Mouse (Mus musculus) ES-E14 (cell line): ENCODE measurements at regions not wholly inside any gene's neighbourhood (a gene's known extent, or its start where the extent isn't known, plus 50 kb on each side); places are given as distances from the start of the nearest gene placed in this dataset.

Experiments
- DNase-seq: peaks from one replicate; pipeline ENCODE4 v3.0.0-alpha.2; 2013; ENCODE audit warnings: low read depth, low spot score
- H3K27ac ChIP-seq: 2 replicates; pipeline ENCODE4 v1.5.1; 2012; ENCODE audit warnings: low read depth, mild to moderate bottlenecking, low read length, moderate library complexity, mixed read lengths; ENCODE audit not compliant: poor library complexity, insufficient read depth, severe bottlenecking
- H3K36me3 ChIP-seq: 2 replicates; pipeline ENCODE4 v1.6.1; 2012; ENCODE audit warnings: mild to moderate bottlenecking, low read length, moderate library complexity, mixed read lengths; ENCODE audit not compliant: control insufficient read depth, poor library complexity, insufficient read depth, severe bottlenecking
- H3K4me1 ChIP-seq, 2 experiments: fragments of 150-350 bp in 1 of 2; sonication (generic) in 1 of 2; 2 replicates each; pipeline ENCODE4 v1.6.1; 2012; ENCODE audit warnings: low read length in 2 of 2, mild to moderate bottlenecking in 1 of 2, mixed read lengths in 1 of 2; ENCODE audit not compliant: control insufficient read depth in 2 of 2, insufficient read depth in 2 of 2, poor library complexity in 1 of 2
- H3K4me3 ChIP-seq, 2 experiments: fragments of 150-350 bp in 1 of 2; sonication (generic) in 1 of 2; 2 replicates each; pipeline ENCODE4 v1.5.1; 2012; ENCODE audit warnings: low read length in 2 of 2, low read depth in 1 of 2, mild to moderate bottlenecking in 1 of 2, mixed read lengths in 1 of 2; ENCODE audit not compliant: insufficient read depth in 1 of 2, poor library complexity in 1 of 2, severe bottlenecking in 1 of 2
- H3K9ac ChIP-seq: 2 replicates; pipeline ENCODE4 v1.6.1; 2012; ENCODE audit warnings: low read depth, mild to moderate bottlenecking, low read length, mixed read lengths; ENCODE audit not compliant: poor library complexity, insufficient read depth, severe bottlenecking
- H3K9me3 ChIP-seq: fragments of 150-350 bp; sonication (generic); 2 replicates; pipeline ENCODE4 v1.6.1; 2012; ENCODE audit warnings: low read depth, mild to moderate bottlenecking, low read length; ENCODE audit not compliant: control insufficient read depth, insufficient read depth
- CHD2 ChIP-seq: IDR thresholded peaks from 2 replicates; pipeline ENCODE4 v1.6.1; 2014; ENCODE audit warnings: mild to moderate bottlenecking, low read depth, low read length, inconsistent platforms
- HCFC1 ChIP-seq: IDR thresholded peaks from 2 replicates; pipeline ENCODE4 v1.6.1; 2012; ENCODE audit warnings: low read length, inconsistent platforms, borderline replicate concordance; ENCODE audit not compliant: insufficient read depth
- MAFK ChIP-seq: IDR thresholded peaks from 2 replicates; pipeline ENCODE4 v1.6.1; 2014; ENCODE audit warnings: mild to moderate bottlenecking, low read depth, low read length, inconsistent platforms; ENCODE audit not compliant: insufficient read depth
- ZC3H11A ChIP-seq: IDR thresholded peaks from 2 replicates; pipeline ENCODE4 v1.6.1; 2012; ENCODE audit warnings: low read depth, mild to moderate bottlenecking, inconsistent platforms, low read length, borderline replicate concordance
- ZNF384 ChIP-seq: IDR thresholded peaks from 2 replicates; pipeline ENCODE4 v1.6.1; 2012; ENCODE audit warnings: low read depth, low read length, inconsistent platforms
- in situ Hi-C, 2 experiments: fragments of 600-800 bp; cut with MboI; formaldehyde crosslinking; loops; one replicate each; pipeline ENCODE4 v1.15.1; 2025; ENCODE audit warnings: low sequenced_read_pairs in 2 of 2, inconsistent platforms in 1 of 2; ENCODE audit not compliant: unreplicated experiment in 2 of 2

DNA sequence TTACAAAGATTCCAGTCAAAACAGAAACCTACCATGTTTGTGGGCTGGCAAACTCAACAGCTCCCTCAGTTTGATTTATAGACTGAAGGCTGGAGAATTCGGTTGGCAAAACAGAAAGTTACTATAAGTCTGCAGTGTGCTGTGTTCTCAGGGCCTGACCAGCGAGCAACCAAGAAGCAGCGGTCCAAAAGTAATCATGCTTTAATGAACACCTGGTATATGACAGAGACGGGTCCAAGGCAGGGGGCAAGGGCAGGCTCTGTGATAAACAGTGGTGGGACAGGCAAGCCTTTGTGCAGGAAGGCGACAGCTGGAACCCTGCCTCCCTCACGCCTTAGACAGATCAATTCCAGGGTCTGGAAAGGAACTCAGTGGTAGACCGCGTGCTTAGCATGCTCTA is 161.9 kb downstream of the Utp6 start:
- H3K9me3 ChIP-seq = no peaks in the 10 kb centered on the region
- peaks cover 0 to 3% of the 10 kb centered on the region in 2 experiments; a peak in 1 of 4 replicates for H3K4me1 ChIP-seq
- H3K27ac ChIP-seq = no peak overlapping the region
- no peak overlapping the region for H3K4me3 ChIP-seq
- in situ Hi-C loops = no loop called here
- no peaks in the 10 kb centered on the region for H3K36me3 ChIP-seq
- no peak overlapping the region for H3K9ac ChIP-seq
- DNase-seq = no peak
- no peak for TF ChIP-seq MAFK
- no peak for TF ChIP-seq CHD2
- no peak for TF ChIP-seq ZNF384
- TF ChIP-seq HCFC1 = no peak
- TF ChIP-seq ZC3H11A = no peak

DNA sequence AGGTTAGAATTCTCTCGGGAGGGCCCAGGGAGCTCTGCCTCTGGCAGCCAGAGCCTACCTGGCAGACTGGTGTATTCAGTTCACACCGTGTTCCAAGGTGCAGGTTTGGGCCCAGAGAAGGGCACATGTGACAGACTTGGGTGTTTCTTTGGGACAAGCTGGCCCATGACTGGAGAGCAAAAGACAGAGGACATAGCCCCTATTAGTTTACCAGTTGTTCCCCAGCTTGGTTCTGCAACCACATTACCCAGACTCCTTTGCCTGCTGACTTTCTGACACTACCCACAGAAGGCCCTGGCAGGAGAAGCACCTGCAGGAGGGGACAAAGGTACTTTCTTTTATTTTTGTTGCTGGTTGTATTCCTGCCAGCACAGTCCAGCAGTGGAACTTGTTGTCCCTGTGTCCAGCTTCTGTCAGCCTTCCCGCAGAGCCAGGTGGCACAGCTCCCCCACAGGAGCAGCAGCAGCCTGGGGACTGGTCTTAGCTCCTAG is 173.9 kb downstream of the Utp6 start:
- H3K27ac ChIP-seq = no peak overlapping the region
- DNase-seq = no peak
- H3K4me3 ChIP-seq = no peak overlapping the region
- TF ChIP-seq MAFK (no peak), HCFC1 (no peak), CHD2 (no peak), ZC3H11A (no peak), ZNF384 (no peak)
- H3K36me3 ChIP-seq = no peaks in the 10 kb centered on the region
- no peak overlapping the region for H3K9ac ChIP-seq
- H3K4me1 ChIP-seq = peaks cover 0 to 4% of the 10 kb centered on the region in 2 experiments; a peak in 2 of 4 replicates
- in situ Hi-C loops = no loop called here
- no peaks in the 10 kb centered on the region for H3K9me3 ChIP-seq

DNA sequence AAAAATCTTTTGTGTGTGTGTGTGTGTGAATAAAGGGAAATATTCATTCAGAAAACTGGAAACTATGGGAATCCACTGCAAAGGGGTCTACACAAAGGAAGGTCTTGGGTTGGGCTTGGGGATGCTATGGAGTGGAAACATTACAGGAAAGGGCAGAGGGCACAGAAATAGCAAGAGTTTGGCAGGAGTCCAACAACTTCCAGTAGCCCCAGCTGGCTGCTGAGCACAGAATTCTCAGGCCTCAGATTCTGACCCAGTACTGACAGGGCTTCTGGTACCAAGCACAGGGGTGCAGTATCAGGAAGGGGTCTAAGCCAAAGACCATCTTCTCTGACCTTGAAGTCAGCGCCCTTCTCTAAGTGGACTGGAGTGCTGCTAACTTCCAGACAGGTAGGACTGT is 174.4 kb downstream of the Utp6 start:
- TF ChIP-seq MAFK = no peak
- no peak for TF ChIP-seq CHD2
- no peak for TF ChIP-seq ZC3H11A
- TF ChIP-seq HCFC1 = no peak
- no peak for TF ChIP-seq ZNF384
- H3K4me1 ChIP-seq = peaks cover 0 to 4% of the 10 kb centered on the region in 2 experiments; a peak in 2 of 4 replicates
- H3K27ac ChIP-seq = no peak overlapping the region
- no peak overlapping the region for H3K9ac ChIP-seq
- H3K9me3 ChIP-seq = no peaks in the 10 kb centered on the region
- in situ Hi-C loops = no loop called here
- DNase-seq = no peak
- H3K4me3 ChIP-seq = no peak overlapping the region
- H3K36me3 ChIP-seq = no peaks in the 10 kb centered on the region

DNA sequence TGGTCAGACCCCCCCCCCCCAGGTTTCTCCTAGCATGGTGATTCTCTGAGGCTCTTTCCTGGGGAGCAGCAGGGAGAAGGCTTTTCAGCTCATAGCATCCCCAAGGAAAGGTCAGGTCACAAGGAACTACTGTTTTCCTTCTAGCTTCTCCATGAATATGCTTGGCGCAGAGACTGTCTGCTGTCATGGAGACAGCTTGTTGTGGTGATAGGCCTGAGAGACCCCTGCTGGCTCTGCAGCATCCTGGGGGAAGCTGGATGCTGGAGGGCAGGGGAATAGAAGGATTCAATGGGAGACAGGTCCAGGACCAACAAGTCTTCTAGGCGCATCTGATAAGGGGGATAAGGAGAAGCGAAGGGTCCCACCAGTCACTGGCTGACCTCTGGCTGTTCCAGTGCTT is 178.1 kb downstream of the Utp6 start:
- TF ChIP-seq MAFK = no peak
- TF ChIP-seq ZNF384 = no peak
- in situ Hi-C loops = no loop called here
- H3K9ac ChIP-seq = no peak overlapping the region

DNA sequence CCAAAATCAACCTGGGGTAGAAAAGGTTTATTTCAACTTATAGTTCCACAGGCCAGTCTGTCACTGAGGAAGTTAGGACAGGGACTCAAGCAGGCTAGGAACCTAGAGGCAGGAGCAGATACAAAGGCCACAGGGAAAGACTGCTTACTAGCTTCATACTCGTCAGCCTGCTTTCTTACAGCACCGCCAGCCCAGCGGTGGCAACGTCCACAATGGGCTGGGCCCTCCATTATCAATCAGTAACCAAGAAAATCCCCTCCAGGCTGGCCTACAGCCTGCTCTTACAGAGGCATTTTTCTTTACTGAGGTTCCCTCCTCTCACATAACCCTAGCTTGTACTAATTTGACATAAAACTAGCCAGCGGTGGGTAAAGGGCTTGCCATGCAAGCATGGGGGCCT is 180.2 kb downstream of the Utp6 start:
- no peak overlapping the region for H3K9ac ChIP-seq
- H3K9me3 ChIP-seq = no peaks in the 10 kb centered on the region
- no peaks in the 10 kb centered on the region for H3K36me3 ChIP-seq
- TF ChIP-seq MAFK (no peak), CHD2 (no peak), HCFC1 (no peak), ZNF384 (no peak), ZC3H11A (no peak)
- in situ Hi-C loops = no loop called here
- no peak for DNase-seq
- H3K4me1 ChIP-seq = no peaks in the 10 kb centered on the region
- H3K27ac ChIP-seq = no peak overlapping the region
- no peak overlapping the region for H3K4me3 ChIP-seq

More for the DNA sequence above, 178.1 kb downstream of the Utp6 start:
- no peak overlapping the region for H3K27ac ChIP-seq
- DNase-seq = no peak
- H3K4me1 ChIP-seq = no peaks in the 10 kb centered on the region
- no peaks in the 10 kb centered on the region for H3K9me3 ChIP-seq
- no peaks in the 10 kb centered on the region for H3K36me3 ChIP-seq
- H3K4me3 ChIP-seq = no peak overlapping the region
